Mouse (Mus musculus) liver, embryonic 15.5 days (tissue): ENCODE data around the gene Prdx2. TPM values are rescaled to one million over a fixed set of nuclear protein-coding genes. Genes with fewer than 3 reads are reported as not detected.

Experiments
- ATAC-seq: fragments of 200-750 bp; cut with Nextera tagmentation; 2 replicates; pipeline ENCODE4 v1.8.0; 2017; ENCODE audit warnings: moderate number of reproducible peaks, mild to moderate bottlenecking, moderate library complexity; ENCODE audit not compliant: insufficient read depth
- H3K27ac ChIP-seq: fragments of 300-500 bp; sonication (generic); replicated peaks from 2 replicates; pipeline ENCODE4 v1.5.1; 2015; ENCODE audit warnings: mild to moderate bottlenecking, inconsistent platforms
- H3K27me3 ChIP-seq: fragments of 300-500 bp; sonication (generic); 2 replicates; pipeline ENCODE4 v1.6.1; 2015; ENCODE audit warnings: mild to moderate bottlenecking, inconsistent platforms
- H3K36me3 ChIP-seq: fragments of 300-500 bp; sonication (generic); replicated peaks from 2 replicates; pipeline ENCODE4 v1.6.1; 2015; ENCODE audit warnings: moderate library complexity, mild to moderate bottlenecking, inconsistent platforms
- H3K4me1 ChIP-seq: fragments of 300-500 bp; sonication (generic); replicated peaks from 2 replicates; pipeline ENCODE4 v1.6.1; 2015; ENCODE audit warnings: inconsistent platforms
- H3K4me2 ChIP-seq: fragments of 300-500 bp; sonication (generic); 2 replicates; pipeline ENCODE4 v1.6.1; 2015; ENCODE audit warnings: moderate library complexity, mild to moderate bottlenecking, inconsistent platforms
- H3K4me3 ChIP-seq: fragments of 300-500 bp; sonication (generic); replicated peaks from 2 replicates; pipeline ENCODE4 v1.5.1; 2015; ENCODE audit warnings: mild to moderate bottlenecking, inconsistent platforms
- H3K9ac ChIP-seq: fragments of 300-500 bp; sonication (generic); 2 replicates; pipeline ENCODE4 v1.6.1; 2015; ENCODE audit warnings: moderate library complexity, mild to moderate bottlenecking, inconsistent platforms
- H3K9me3 ChIP-seq: fragments of 300-500 bp; sonication (generic); replicated peaks from 2 replicates; pipeline ENCODE4 v1.6.1; 2016; ENCODE audit warnings: inconsistent platforms
- WGBS: fragments of 180-500 bp; shearing (Covaris S2); methylation state at CpG from one replicate; pipeline ENCODE4 v1.1.7; 2015; ENCODE audit warnings: mixed read lengths; ENCODE audit not compliant: insufficient replicate concordance; 5-methylcytosine and 5-hydroxymethylcytosine counted together
- polyA plus RNA-seq: library from polyadenylated mRNA; unstranded; fragments of >200 nt; fragmentation: Nextera tagmentation; extraction: Ambion mirVana; gene quantifications from 2 replicates; pipeline ENCODE4 v1.2.1, GENCODE M21; 2015

Gene Prdx2
- polyA plus RNA-seq, 1 experiment from 2014 or later, result 1,960 TPM

DNA sequence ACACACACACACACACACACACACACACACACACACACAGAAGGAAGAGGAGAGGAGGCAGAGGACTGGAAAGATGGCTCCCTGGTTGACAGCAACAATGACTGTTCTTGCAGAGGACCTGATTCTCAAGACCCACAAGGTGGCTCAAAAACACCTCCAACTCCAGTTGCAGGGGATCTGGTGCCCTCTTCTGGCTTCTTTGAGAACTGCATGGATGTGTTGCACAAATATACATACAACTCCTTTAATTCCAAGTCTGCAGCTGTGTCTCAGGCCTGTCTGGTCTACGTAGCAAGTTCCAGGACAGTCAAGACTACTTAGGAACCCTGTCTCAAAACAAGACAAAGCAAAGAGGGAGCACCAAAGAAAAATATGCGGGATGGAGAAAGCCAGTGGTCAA is 12.6 kb upstream of the Prdx2 start:
- Histone ChIP-seq H3K4me1 (peaks cover 10% of the 10 kb centered on the region), H3K9me3 (no peaks in the 10 kb centered on the region), H3K27ac (no peak overlapping the region), H3K4me2 (no peak overlapping the region), H3K27me3 (peaks cover 21% of the 10 kb centered on the region), H3K9ac (no peak overlapping the region), H3K36me3 (peaks cover 55% of the 10 kb centered on the region), H3K4me3 (no peak overlapping the region)
- ATAC-seq, result no peak
- WGBS, result 40% methylated on average over 2 of the region's 2 CpGs

GRCm38 (mm10) chr8:84959811-84960210 is 9.6 kb upstream of the Prdx2 start:
- Histone ChIP-seq H3K9ac (no peak overlapping the region), H3K4me2 (no peak overlapping the region), H3K27ac (no peak overlapping the region), H3K4me1 (peaks cover 10% of the 10 kb centered on the region), H3K9me3 (no peaks in the 10 kb centered on the region), H3K4me3 (no peak overlapping the region), H3K36me3 (peaks cover 75% of the 10 kb centered on the region), H3K27me3 (no peaks in the 10 kb centered on the region; the same call in 1 of the 2 replicates)
- no peak for ATAC-seq
- WGBS, result 85% methylated on average over 7 of the region's 7 CpGs

- WGBS, result 71% methylated on average over 4 of the region's 4 CpGs
- H3K4me3 ChIP-seq, result peak overlapping the region; percentile 85; the same call in 1 of the 2 replicates
These were observed 5.4 kb upstream of the Prdx2 start for GRCm38 (mm10) chr8:84963952-84964351.

GRCm38 (mm10) chr8:84965731-84966291 is 3.6 kb upstream of the Prdx2 start:
- Histone ChIP-seq H3K4me1 (peaks cover 58% of the 10 kb centered on the region), H3K27me3 (no peaks in the 10 kb centered on the region), H3K27ac (peak overlapping the region; percentile 97), H3K36me3 (peaks cover 42% of the 10 kb centered on the region), H3K4me3 (peak overlapping the region; percentile 85), H3K4me2 (peak overlapping the region; percentile 99), H3K9me3 (no peaks in the 10 kb centered on the region), H3K9ac (peak overlapping the region; percentile 76)
- ATAC-seq, result peak; percentile 70
- WGBS, result under 1% methylated on average over 41 of the region's 41 CpGs

More at GRCm38 (mm10) chr8:84963952-84964351, 5.4 kb upstream of the Prdx2 start:
- peaks cover 49% of the 10 kb centered on the region for H3K4me1 ChIP-seq
- H3K36me3 ChIP-seq, result peaks cover 52% of the 10 kb centered on the region
- no peaks in the 10 kb centered on the region for H3K9me3 ChIP-seq
- no peak for ATAC-seq
- no peak overlapping the region for H3K9ac ChIP-seq
- no peak overlapping the region for H3K27ac ChIP-seq
- H3K4me2 ChIP-seq, result peak overlapping the region; percentile 99
- no peaks in the 10 kb centered on the region for H3K27me3 ChIP-seq

GRCm38 (mm10) chr8:84966603-84967002 is 2.8 kb upstream of the Prdx2 start:
- Histone ChIP-seq H3K27ac (peak overlapping the region; percentile 97), H3K4me1 (peaks cover 61% of the 10 kb centered on the region), H3K9ac (peak overlapping the region; percentile 51; the same call in 1 of the 2 replicates), H3K4me2 (peak overlapping the region; percentile 99), H3K27me3 (no peaks in the 10 kb centered on the region), H3K9me3 (no peaks in the 10 kb centered on the region), H3K36me3 (peaks cover 42% of the 10 kb centered on the region), H3K4me3 (peak overlapping the region; percentile 85)
- 15% methylated on average over 3 of the region's 3 CpGs for WGBS
- ATAC-seq, result no peak

- peaks cover 42% of the 10 kb centered on the region for H3K36me3 ChIP-seq
- H3K27ac ChIP-seq, result peak overlapping the region; percentile 97
- no peak for ATAC-seq
- peaks cover 73% of the 10 kb centered on the region for H3K4me1 ChIP-seq
- peak overlapping the region; percentile 85; the same call in 1 of the 2 replicates for H3K4me3 ChIP-seq
- H3K9me3 ChIP-seq, result no peaks in the 10 kb centered on the region
- peak overlapping the region; percentile 99 for H3K4me2 ChIP-seq
- H3K27me3 ChIP-seq, result no peaks in the 10 kb centered on the region
- 80% methylated on average over 13 of the region's 13 CpGs for WGBS
- peak overlapping the region; percentile 95; the same call in 1 of the 2 replicates for H3K9ac ChIP-seq
These were observed 1.7 kb upstream of the Prdx2 start for GRCm38 (mm10) chr8:84967532-84968304.

DNA sequence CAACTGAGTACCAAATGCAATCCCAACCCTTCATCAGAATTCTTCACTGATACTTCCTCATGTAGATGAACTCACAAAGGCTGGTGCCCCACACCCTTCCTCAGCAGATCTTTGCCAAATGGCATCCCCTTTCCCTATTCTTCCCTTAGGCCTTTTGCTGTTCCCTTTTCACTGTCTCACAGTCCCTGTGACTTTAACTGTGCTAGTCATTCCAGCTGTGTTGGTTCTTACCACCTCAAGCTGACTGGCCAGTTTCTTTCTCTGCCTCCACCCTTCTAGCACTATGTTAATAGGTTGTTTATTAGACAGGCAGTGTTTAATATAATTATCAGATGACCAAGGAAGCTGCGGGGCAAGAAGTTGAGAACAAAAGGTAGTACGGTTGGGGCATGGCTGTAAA is 737 bp upstream of the Prdx2 start:
- Histone ChIP-seq H3K9ac (peak overlapping the region; percentile 95), H3K9me3 (no peaks in the 10 kb centered on the region), H3K4me3 (peak overlapping the region; percentile 85), H3K27me3 (no peaks in the 10 kb centered on the region), H3K27ac (peak overlapping the region; percentile 97), H3K36me3 (peaks cover 46% of the 10 kb centered on the region), H3K4me1 (peaks cover 82% of the 10 kb centered on the region), H3K4me2 (peak overlapping the region; percentile 99)
- 8% methylated on average over 2 of the region's 2 CpGs for WGBS
- ATAC-seq, result no peak

DNA sequence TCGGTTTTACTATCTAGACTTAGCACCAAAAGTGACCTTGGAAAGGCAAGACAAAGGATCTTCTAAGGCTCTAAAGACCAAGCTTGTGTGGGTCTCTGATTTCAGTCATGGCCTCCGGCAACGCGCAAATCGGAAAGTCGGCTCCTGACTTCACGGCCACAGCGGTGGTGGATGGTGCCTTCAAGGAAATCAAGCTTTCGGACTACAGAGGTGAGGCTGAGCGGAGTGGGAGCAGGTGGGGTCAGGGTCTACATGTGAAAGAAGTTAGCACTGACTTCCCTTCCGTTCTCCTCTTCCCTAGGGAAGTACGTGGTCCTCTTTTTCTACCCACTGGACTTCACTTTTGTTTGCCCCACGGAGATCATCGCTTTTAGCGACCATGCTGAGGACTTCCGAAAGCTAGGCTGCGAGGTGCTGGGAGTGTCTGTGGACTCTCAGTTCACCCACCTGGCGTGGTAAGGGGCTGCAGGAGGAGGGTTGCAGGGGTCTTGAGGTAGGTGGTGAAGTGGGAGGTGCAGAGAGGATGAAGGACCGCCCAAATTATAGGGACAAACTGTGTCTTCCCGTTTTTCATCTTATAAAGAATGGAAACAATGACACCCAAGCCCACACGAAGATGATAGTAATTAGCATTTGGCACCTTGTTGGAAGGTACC is 876 bp downstream of the Prdx2 start:
- ATAC-seq, result no peak

GRCm38 (mm10) chr8:84970913-84971312 is 1.5 kb downstream of the Prdx2 start:
- 17% methylated on average over 5 of the region's 5 CpGs for WGBS

More for the DNA sequence above, 876 bp downstream of the Prdx2 start:
- Histone ChIP-seq H3K9me3 (no peaks in the 10 kb centered on the region), H3K9ac (peak overlapping the region; percentile 95), H3K36me3 (peaks cover 56% of the 10 kb centered on the region), H3K4me1 (peaks cover 83% of the 10 kb centered on the region), H3K4me2 (peak overlapping the region; percentile 99), H3K27ac (peak overlapping the region; percentile 97), H3K4me3 (peak overlapping the region; percentile 85), H3K27me3 (no peaks in the 10 kb centered on the region)
- WGBS, result 9% methylated on average over 21 of the region's 21 CpGs

GRCm38 (mm10) chr8:84973079-84973478 is 3.7 kb downstream of the Prdx2 start:
- Histone ChIP-seq H3K4me2 (peak overlapping the region; percentile 99), H3K9me3 (no peaks in the 10 kb centered on the region), H3K9ac (peak overlapping the region; percentile 74), H3K4me1 (peaks cover 86% of the 10 kb centered on the region), H3K36me3 (peaks cover 57% of the 10 kb centered on the region), H3K27ac (peak overlapping the region; percentile 97), H3K27me3 (peaks cover 7% of the 10 kb centered on the region; the same call in 1 of the 2 replicates), H3K4me3 (peak overlapping the region; percentile 85)
- ATAC-seq, result no peak
- 77% methylated on average over 1 of the region's 1 CpGs for WGBS

More at GRCm38 (mm10) chr8:84970913-84971312, 1.5 kb downstream of the Prdx2 start:
- Histone ChIP-seq H3K36me3 (peaks cover 61% of the 10 kb centered on the region), H3K9ac (peak overlapping the region; percentile 95), H3K4me1 (peaks cover 85% of the 10 kb centered on the region), H3K27me3 (no peaks in the 10 kb centered on the region), H3K9me3 (no peaks in the 10 kb centered on the region), H3K4me2 (peak overlapping the region; percentile 99), H3K4me3 (peak overlapping the region; percentile 85), H3K27ac (peak overlapping the region; percentile 97)
- ATAC-seq, result peak; percentile 82
